Mouse (Mus musculus) kidney, embryonic 16.5 days (tissue): ENCODE measurements around the gene Slc25a51. TPM values are rescaled to one million over a fixed set of nuclear protein-coding genes. Genes with fewer than 3 reads are reported as not detected.
"Not testable (repeated sequence)": the region's sequence is repeated elsewhere in the genome, so short reads cannot be mapped to it uniquely, and the experiment has no call there.

Source experiments
- ATAC-seq: fragments of 200-750 bp; cut with Nextera tagmentation; 2 replicates; pipeline ENCODE4 v1.8.0; 2017; ENCODE audit warnings: moderate TSS enrichment; ENCODE audit not compliant: low FRiP score, low TSS enrichment
- H3K27ac ChIP-seq: fragments of 300-500 bp; sonication (generic); 2 replicates; pipeline ENCODE4 v1.5.1; 2014; ENCODE audit warnings: low read length
- H3K27me3 ChIP-seq: fragments of 300-500 bp; sonication (generic); 2 replicates; pipeline ENCODE4 v1.6.1; 2014; ENCODE audit warnings: low read length, control low read depth, mixed read lengths; ENCODE audit not compliant: insufficient read depth
- H3K36me3 ChIP-seq: fragments of 300-500 bp; sonication (generic); 2 replicates; pipeline ENCODE4 v1.6.1; 2014; ENCODE audit warnings: low read length, control low read depth, mixed read lengths; ENCODE audit not compliant: insufficient read depth
- H3K4me1 ChIP-seq: fragments of 300-500 bp; sonication (generic); 2 replicates; pipeline ENCODE4 v1.6.1; 2014; ENCODE audit warnings: low read length, control low read depth, mixed read lengths; ENCODE audit not compliant: insufficient read depth
- H3K4me2 ChIP-seq: fragments of 300-500 bp; sonication (generic); replicated peaks from 2 replicates; pipeline ENCODE4 v1.6.1; 2014; ENCODE audit warnings: low read depth, low read length
- H3K4me3 ChIP-seq: fragments of 300-500 bp; sonication (generic); 2 replicates; pipeline ENCODE4 v1.5.1; 2014; ENCODE audit warnings: mild to moderate bottlenecking, low read length
- H3K9ac ChIP-seq: fragments of 300-500 bp; sonication (generic); replicated peaks from 2 replicates; pipeline ENCODE4 v1.6.1; 2014; ENCODE audit warnings: low read length
- H3K9me3 ChIP-seq: fragments of 300-500 bp; sonication (generic); 2 replicates; pipeline ENCODE4 v1.6.1; 2016; ENCODE audit warnings: low read length, control low read depth
- WGBS: fragments of 180-500 bp; shearing (Covaris S2); extraction: QIAGEN DNeasy Blood & Tissue Kit; methylation state at CpG from one replicate; pipeline ENCODE4 v1.1.7; 2014; 5-methylcytosine and 5-hydroxymethylcytosine counted together
- polyA plus RNA-seq: library from polyadenylated mRNA; unstranded; fragments of >200 nt; fragmentation: Nextera tagmentation; extraction: Ambion mirVana; gene quantifications from 2 replicates; pipeline ENCODE4 v1.2.1, GENCODE M21; 2015

The Slc25a51 gene
- polyA plus RNA-seq, 1 experiment from 2014 or later, result 70.6 TPM

DNA sequence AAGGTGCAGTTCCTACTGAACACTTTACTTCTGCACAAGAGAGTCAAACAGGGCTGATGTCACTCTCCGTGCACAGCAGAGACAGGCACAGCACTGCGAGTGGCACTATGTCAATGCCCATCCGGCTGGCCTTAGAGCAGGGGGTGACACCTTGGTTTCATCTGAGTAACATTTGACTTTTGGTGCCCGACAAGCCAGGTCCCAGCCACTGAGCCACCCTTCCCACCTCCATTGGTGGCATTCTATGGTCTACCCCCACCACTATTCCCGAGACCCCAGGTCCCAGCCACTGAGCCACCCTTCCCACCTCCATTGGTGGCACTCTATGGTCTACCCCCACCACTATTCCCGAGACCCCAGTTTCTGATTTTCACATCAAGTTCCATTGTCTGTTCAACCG, 4.5 kb downstream of the Slc25a51 start:
- Histone ChIP-seq H3K4me1 (peaks cover 22% of the 10 kb centered on the region), H3K36me3 (peaks cover 43% of the 10 kb centered on the region), H3K9ac (no peak overlapping the region), H3K4me2 (no peak overlapping the region), H3K27me3 (no peaks in the 10 kb centered on the region), H3K27ac (no peak overlapping the region), H3K9me3 (no peaks in the 10 kb centered on the region), H3K4me3 (no peak overlapping the region)
- 94% methylated on average over 7 of the region's 7 CpGs for WGBS
- no peak for ATAC-seq

DNA sequence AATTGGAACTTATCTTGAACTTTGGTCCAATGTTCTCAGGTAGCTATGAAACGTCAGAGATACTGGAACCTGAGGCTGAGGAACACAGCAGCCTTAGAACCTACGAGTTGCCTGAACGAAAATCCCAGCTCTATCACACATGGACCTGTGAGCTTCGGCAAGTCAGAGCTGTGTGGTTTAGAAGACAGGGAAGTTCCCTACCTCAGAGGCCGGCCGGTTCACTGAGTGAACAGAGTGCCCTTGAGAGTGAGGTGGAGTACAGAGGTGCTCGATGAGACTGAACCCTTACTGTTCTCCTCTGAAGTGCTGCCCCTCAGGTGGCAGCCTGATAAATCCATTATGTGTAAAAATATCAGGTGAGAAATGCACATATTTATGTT, 5.1 kb downstream of the Slc25a51 start:
- Histone ChIP-seq H3K4me2 (no peak overlapping the region), H3K27me3 (no peaks in the 10 kb centered on the region), H3K27ac (no peak overlapping the region), H3K36me3 (peaks cover 49% of the 10 kb centered on the region), H3K4me1 (peaks cover 20% of the 10 kb centered on the region), H3K4me3 (no peak overlapping the region), H3K9me3 (no peaks in the 10 kb centered on the region), H3K9ac (no peak overlapping the region)
- ATAC-seq, result no peak
- WGBS, result 81% methylated on average over 7 of the region's 7 CpGs

- no peaks in the 10 kb centered on the region for H3K27me3 ChIP-seq
- peaks cover 20% of the 10 kb centered on the region for H3K4me1 ChIP-seq
- no peak overlapping the region for H3K4me3 ChIP-seq
- no peak overlapping the region for H3K4me2 ChIP-seq
- H3K9me3 ChIP-seq, result no peaks in the 10 kb centered on the region
- no peak overlapping the region for H3K27ac ChIP-seq
- H3K9ac ChIP-seq, result no peak overlapping the region
- WGBS, result 76% methylated on average over 7 of the region's 7 CpGs
- H3K36me3 ChIP-seq, result peaks cover 51% of the 10 kb centered on the region
- no peak for ATAC-seq
Measured at GRCm38 (mm10) chr4:45402878-45403498, 5.6 kb downstream of the Slc25a51 start.

GRCm38 (mm10) chr4:45402281-45402680, 6.3 kb downstream of the Slc25a51 start:
- WGBS, result 92% methylated on average over 4 of the region's 4 CpGs
- H3K27ac ChIP-seq, result no peak overlapping the region
- no peak overlapping the region for H3K9ac ChIP-seq
- H3K4me3 ChIP-seq, result no peak overlapping the region
- no peak for ATAC-seq
- no peak overlapping the region for H3K4me2 ChIP-seq
- peaks cover 57% of the 10 kb centered on the region for H3K36me3 ChIP-seq
- H3K4me1 ChIP-seq, result peaks cover 16% of the 10 kb centered on the region
- H3K9me3 ChIP-seq, result no peaks in the 10 kb centered on the region
- no peaks in the 10 kb centered on the region for H3K27me3 ChIP-seq

DNA sequence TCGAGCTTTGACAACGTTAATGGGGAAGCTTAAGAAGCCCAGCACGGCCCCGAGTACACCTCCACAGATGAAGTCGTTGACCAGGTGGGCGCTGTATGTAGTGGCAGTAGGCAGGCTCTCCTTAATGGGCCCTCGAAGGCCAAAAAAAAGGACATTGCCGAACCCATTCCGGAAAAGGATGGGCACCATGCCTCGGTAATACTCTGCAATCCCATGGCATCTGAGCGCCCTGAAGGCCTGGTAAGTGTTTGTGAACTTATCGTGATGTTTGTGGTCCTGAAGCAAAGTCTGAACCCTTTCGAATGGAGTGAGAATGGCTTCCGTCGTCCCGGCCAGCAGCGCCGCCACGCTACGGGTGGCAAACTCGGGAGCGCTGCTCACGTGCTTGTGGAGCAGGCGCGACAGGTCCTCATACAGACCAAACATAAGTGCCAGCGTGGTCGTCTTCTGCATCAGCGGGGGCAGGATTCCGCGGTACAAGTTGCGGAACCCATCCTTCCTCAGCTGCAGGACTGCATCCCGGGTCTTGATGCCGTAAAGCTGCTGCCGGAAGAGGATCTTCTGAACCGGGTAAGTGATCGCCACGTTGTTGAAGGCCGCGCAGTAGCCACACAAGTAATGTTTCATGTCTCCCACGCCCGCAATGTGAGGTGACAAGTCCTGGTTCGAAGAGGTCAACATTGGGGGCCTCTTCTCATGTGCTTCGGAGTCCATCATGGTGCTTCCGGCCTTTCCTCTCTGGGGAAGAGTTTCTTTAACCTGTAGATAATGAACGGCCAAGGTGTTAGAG, 8.9 kb downstream of the Slc25a51 start:
- no peak for ATAC-seq
- H3K4me3 ChIP-seq, result no peak overlapping the region
- H3K4me2 ChIP-seq, result no peak overlapping the region
- no peaks in the 10 kb centered on the region for H3K27me3 ChIP-seq
- H3K4me1 ChIP-seq, result no peaks in the 10 kb centered on the region
- no peak overlapping the region for H3K27ac ChIP-seq
- H3K9me3 ChIP-seq, result no peaks in the 10 kb centered on the region
- peaks cover 61% of the 10 kb centered on the region for H3K36me3 ChIP-seq
- no peak overlapping the region for H3K9ac ChIP-seq
- WGBS, result 93% methylated on average over 45 of the region's 45 CpGs

- not testable (repeated sequence) for H3K27me3 ChIP-seq, H3K9me3 ChIP-seq, H3K9ac ChIP-seq, H3K4me1 ChIP-seq, H3K4me2 ChIP-seq, H3K4me3 ChIP-seq, ATAC-seq, H3K27ac ChIP-seq
- H3K36me3 ChIP-seq, result peaks cover 49% of the 10 kb centered on the region
- 75% methylated on average over 5 of the region's 5 CpGs for WGBS
Measured at GRCm38 (mm10) chr4:45398315-45398714, 10.3 kb downstream of the Slc25a51 start.

DNA sequence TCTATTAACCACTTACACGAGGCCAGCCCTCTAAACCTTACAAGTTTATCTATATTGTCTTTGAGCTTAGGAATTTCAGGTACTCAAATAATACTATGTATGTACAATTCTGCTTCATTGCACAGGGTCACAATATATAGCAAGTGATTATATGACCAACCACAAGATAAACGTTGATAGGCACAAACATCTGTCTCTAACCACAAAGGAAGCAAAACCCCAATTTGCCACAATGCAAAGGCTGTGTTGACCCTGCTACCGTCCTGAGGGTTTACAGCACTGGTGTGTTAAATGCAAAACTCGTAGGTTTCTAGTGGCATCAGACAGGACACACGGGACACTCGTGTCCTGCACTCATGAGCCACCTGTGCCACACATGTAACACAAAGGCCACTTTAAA, 12.4 kb downstream of the Slc25a51 start:
- not testable (repeated sequence) for H3K9me3 ChIP-seq, H3K4me2 ChIP-seq, H3K27ac ChIP-seq, H3K4me1 ChIP-seq, H3K4me3 ChIP-seq, H3K27me3 ChIP-seq, H3K9ac ChIP-seq, ATAC-seq
- 79% methylated on average over 5 of the region's 6 CpGs for WGBS
- H3K36me3 ChIP-seq, result peaks cover 36% of the 10 kb centered on the region

- WGBS, result 83% methylated on average over 5 of the region's 5 CpGs
Measured at GRCm38 (mm10) chr4:45393658-45394057, 14.9 kb downstream of the Slc25a51 start.

DNA sequence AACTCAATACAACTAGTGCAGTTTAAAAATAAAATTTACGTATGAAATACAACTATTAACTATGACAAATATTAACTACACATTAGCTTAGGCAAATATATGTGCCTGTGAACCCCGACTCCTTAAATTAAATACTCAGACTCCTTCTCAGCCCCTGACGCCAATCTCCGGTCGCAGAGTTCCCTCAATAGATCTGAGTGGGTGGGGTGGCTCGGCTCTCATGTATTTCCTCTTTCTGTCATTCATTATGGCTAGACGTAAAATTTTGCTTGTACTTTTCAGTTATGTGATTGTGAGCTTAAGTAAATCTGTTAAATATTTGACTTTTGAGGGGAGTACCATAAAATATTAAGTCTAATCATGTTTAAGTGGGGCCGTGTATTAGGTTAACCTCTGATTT, 15.6 kb downstream of the Slc25a51 start:
- WGBS, result 71% methylated on average over 8 of the region's 8 CpGs
- H3K4me2 ChIP-seq, result no peak overlapping the region

More at GRCm38 (mm10) chr4:45393658-45394057, 14.9 kb downstream of the Slc25a51 start:
- H3K9ac ChIP-seq, result no peak overlapping the region
- H3K4me1 ChIP-seq, result no peaks in the 10 kb centered on the region
- no peak overlapping the region for H3K4me3 ChIP-seq
- no peak overlapping the region for H3K4me2 ChIP-seq
- H3K36me3 ChIP-seq, result peaks cover 14% of the 10 kb centered on the region
- ATAC-seq, result no peak
- H3K9me3 ChIP-seq, result no peaks in the 10 kb centered on the region
- H3K27ac ChIP-seq, result no peak overlapping the region
- H3K27me3 ChIP-seq, result no peaks in the 10 kb centered on the region

DNA sequence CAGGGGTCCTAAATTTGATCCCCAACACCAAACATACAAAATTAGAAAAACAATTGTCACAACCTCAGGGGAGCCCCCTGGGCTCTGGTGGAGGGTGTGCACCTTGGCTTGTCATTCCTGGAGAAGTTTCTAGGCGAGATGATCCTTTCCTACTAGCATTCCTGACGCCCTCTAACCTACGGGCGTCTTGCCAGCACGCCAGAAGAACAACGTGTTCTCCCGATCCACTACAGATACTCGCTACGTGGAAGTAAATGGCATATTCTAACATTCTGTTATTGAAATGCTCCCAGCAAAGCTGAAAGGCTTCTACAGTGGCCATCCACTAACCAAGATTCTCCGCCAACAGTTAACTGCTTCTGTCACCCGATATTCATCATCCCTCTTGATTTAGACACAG, 16.0 kb downstream of the Slc25a51 start:
- Histone ChIP-seq H3K9ac (no peak overlapping the region), H3K27ac (no peak overlapping the region), H3K9me3 (no peaks in the 10 kb centered on the region), H3K27me3 (no peaks in the 10 kb centered on the region), H3K4me2 (no peak overlapping the region), H3K4me1 (no peaks in the 10 kb centered on the region), H3K4me3 (no peak overlapping the region), H3K36me3 (peaks cover 5% of the 10 kb centered on the region; the same call in 1 of the 2 replicates)
- no peak for ATAC-seq
- 76% methylated on average over 11 of the region's 11 CpGs for WGBS

More for the DNA sequence above, 15.6 kb downstream of the Slc25a51 start:
- no peaks in the 10 kb centered on the region for H3K27me3 ChIP-seq
- ATAC-seq, result no peak
- no peaks in the 10 kb centered on the region for H3K4me1 ChIP-seq
- H3K9me3 ChIP-seq, result no peaks in the 10 kb centered on the region
- H3K27ac ChIP-seq, result no peak overlapping the region
- no peak overlapping the region for H3K9ac ChIP-seq
- no peak overlapping the region for H3K4me3 ChIP-seq
- peaks cover 10% of the 10 kb centered on the region; the same call in 1 of the 2 replicates for H3K36me3 ChIP-seq
